Mouse (Mus musculus) right cerebral cortex, postnatal 10 days (tissue): Measurements from ENCODE around the gene Brd3os.

Experiments used
- DNase-seq, 2 experiments: peaks; one replicate each; pipeline ENCODE4 v3.0.0; 2021; ENCODE audit warnings: low spot score in 2 of 2

The Brd3os gene

DNA sequence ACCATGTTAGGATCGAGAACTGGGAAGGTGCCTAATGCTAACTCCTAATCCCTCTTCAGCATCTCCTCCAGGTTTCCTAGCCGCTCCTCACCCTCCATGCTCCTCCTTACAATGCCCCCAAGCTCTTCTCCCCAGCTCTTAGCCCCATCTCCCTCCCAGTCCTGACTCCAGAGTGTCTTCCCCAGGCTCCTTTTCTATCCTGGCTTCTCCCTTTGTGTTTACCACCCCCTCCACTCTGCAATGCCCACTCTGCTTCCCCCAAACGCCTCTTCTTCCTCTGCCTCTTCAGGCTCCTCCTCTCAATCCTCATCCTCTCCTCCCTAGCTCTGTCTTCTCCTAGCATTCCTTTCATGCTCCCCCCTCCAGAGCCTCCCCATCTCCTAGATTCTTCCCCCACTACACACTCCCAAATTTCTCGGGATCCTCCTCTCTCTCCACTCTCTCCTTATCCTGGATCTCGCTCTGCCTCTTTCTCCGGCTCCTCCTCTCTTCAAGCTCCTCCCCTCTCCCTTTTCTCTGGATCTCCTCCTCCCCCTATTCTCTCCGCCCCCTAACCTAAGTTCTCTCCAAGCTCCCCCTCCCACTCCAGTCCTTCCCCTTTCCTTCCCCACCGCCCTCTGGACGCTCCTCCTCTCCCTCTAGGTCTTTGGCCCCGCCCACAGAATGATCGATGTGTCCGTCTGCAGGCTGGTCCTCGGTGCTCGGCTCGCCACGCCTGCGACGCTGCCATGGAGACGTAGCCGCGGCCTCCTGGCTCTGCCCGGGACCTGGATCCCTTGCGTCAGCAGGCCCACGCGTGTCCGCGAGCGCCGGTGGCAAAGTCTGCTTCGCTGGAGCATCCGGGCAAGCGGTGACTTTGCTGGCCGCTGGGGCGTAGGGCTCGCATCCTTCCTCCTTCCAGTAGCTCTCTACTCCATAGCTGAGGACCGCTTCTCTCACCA lies at the start of gene Brd3os:
Gene Brd3os (plus strand): TSS at position 558 of the 941 bp plus-strand sequence.
- peak; percentile 98 for DNase-seq

DNA sequence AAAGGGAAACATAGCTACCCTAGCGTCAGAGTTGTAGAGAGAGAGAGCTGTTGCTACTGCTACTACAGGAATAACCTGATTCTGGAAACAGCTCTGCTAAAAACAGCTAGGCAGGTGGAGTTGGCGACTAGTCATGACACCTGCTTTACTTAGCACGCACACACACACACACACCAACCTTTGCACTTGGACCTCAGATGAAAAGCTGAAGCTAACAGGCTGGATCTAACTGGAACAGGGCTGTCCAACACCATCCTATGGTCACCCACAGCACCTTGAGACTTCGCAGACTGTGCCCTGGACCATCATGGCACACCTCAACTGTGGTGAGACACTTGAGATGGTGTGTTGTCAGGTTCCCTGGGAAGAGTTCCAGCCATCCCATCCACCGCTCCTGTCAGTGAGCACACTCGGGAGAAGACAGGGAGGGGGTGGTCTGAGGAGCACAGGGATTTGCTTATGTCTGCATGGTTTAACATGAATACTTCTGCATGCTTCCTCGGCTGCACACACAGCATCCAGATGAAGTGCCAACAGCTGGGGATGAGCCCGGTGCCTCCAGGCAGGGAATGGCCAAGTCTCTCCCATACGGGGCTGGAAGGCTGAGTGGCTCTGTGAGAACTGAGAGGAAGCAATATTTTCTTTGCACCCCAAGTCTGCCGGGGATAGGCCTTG lies 47.8 kb upstream of the Brd3os start:
- DNase-seq: peak in 1 of 2 experiments; percentile 41

DNA sequence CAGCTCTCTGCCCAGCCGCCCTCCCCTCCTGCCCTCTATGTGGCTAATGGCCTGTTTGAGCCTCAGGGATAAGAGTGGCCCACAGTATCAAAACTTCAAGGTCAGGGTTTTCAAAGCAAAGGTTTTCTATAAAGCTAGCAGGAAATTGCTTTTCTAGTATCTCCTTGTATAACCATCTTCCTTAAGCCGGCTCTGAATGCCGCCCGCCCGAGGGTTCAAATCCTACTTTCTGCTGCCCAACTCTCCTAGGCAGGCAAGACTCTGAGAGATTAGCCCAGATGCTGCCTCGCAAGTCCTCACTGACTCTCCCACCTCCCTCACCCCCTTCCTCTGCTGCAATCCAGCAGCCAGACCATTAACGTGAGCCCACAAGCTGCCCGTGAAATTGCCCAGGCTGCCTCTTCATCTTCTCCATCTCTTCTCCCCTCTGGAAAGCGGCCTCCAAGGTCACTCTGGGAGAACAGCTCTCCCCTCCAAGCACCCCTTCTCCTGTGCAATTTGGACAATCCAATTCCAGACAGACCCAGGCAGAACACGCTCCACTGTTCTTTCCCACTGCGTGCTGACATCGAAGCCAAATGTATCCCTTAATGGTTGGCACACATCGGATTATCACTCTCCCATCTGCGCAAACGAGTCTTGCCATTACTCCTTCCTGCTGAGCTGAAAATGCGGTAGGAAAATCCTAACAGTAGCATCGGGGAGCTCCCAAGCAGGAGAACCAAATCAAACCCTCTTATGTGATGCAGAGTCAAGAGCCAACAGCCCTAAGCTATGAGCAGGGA lies 45.3 kb upstream of the Brd3os start:
- no peak for DNase-seq

DNA sequence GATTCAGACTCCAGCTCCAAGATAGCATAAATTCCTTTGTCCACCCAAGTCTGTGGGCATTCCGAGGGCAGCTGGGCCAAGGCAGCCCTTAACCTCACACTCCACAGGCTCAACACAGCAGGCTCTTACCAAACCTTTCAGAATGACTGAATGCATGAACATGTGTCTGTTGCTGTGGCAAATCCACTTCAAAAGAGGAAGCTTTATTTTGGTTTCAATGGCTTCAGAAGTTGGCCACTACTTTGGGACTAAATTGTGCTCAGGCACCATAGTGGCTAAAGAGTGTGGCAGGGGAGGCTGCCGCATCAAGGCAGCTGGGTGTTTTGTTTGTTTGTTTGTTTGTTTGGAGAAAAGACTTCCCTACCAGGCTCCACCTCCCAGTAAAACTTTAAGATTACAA lies 42.0 kb upstream of the Brd3os start:
- no peak for DNase-seq

DNA sequence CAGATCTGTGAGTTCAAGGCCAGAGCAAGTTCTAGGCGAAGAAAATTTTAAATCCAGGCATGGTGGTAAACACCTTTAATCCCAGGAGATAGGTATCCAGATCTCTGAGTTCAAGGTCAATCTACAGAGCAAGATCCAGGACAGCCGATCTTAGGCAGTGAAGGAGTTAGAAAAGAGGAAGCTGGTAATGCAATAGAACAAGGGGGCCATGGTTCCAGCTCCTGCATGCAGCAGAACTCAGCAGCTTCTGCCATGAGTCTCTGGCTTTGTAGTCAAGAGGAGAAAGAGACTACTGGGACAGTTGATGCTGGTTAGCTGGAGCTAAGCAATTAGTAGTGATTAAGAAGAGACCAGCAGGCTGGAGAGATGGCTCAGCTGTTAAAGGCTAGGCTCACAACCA lies 40.6 kb upstream of the Brd3os start:
- DNase-seq: no peak

DNA sequence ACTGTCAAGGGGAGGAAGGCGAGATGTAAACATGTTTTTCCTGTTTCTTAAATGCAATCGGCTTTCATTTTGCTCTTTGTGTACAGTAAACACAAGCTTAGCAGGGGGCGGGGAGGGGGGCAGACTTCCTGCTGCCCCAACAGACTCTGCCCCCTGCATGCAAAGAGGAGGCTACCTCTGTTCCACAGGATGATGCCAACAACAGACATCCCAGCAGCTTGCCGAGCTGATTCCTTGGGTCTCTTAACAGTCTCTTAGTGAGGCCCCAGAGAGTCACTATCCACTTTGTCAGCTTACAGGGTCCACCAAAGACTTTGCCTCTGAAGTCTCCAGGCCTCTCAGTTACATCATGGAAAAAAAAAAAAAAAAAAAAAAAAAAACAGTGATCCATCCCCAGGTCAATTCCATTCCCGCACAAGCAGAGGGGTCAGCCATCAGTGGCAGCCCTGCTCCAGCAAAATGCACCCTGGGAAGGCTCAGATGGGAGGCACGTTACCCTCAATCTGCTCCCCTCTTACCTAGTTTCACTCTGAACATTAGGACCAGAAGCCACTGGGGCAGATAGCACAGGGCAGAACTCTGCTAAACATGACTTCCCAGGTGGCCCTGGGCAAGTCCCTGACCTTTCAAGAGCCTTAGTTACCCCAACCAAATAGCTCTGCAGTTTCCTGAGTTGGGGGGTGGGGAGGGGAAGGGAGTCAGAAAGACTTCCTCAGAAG lies 37.6 kb upstream of the Brd3os start:
- DNase-seq: no peak

DNA sequence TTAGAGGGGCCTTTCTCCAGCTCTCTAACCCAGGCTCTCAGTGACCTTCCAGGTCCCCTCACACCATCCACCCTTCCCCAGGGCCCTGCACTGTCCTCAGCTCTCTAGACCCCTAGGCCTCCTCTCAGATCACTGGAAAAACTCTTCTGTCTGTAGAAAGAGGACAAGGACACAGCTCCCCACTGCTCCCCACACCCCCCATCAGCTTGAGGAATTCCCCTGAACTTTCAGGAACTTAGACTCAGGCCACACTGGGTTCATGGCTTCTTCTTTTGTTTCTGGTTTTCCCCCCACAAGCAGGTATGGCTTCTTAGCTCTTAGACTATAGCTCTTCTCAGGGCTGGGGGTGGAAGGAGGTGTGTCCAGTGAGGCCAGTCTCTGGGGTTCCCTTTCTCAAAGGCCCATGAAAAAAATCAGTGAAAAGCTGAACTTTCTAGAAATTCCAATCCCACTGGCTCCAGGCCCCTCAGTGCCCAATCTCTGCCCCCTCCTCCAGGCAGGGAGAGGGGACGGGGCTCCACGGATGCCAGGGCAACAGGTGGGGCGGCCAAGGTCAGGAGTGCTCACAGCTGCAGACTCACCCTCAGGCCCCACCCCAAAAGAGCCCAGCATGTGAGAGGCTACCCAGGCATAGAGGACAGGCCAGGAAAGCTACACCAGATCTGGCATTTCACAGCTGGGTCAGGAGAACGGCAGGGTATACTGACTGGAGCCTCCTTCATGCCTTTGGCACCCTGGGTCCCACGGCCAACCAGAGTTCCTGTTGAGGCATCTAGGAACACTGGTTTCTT lies 36.8 kb upstream of the Brd3os start:
- no peak for DNase-seq

DNA sequence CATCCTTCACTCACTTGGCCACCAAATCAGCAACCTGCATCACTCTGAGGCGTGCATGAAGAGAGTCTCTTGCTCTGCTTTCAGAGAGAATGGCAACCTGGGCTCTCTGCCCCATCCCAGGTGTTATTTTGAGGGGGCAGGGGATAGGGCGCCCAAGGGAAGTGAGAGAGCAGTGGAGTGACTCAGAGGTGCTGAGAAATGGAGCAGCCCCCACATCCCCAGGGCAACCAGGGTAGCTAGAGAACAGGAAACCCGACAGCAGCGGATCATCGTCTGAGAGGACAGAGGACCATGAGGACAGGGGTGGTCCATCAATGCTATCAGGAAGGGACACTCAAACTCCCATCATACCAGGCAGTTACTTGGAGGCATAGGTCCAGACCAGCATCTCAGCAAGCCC lies 35.2 kb upstream of the Brd3os start:
- DNase-seq: no peak

DNA sequence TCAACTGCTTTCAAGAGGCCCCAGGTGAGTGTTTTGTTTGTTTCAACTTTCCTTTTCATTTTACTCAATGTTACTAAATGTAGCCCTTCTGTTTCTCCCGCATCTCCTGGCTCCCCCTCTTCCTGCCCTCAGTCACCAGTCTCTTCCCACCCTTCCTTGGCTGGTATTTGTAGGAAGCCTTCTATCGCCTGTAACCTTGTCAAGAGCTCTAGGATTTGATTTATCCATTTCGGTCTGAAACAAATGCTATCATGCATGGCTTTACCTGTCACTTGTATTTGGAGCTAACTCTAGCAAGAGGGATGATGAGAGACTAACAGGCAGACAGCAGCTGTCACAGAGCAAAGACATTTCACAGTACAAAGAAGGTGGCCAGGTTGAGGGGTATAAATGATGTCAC lies 33.9 kb upstream of the Brd3os start:
- no peak for DNase-seq

DNA sequence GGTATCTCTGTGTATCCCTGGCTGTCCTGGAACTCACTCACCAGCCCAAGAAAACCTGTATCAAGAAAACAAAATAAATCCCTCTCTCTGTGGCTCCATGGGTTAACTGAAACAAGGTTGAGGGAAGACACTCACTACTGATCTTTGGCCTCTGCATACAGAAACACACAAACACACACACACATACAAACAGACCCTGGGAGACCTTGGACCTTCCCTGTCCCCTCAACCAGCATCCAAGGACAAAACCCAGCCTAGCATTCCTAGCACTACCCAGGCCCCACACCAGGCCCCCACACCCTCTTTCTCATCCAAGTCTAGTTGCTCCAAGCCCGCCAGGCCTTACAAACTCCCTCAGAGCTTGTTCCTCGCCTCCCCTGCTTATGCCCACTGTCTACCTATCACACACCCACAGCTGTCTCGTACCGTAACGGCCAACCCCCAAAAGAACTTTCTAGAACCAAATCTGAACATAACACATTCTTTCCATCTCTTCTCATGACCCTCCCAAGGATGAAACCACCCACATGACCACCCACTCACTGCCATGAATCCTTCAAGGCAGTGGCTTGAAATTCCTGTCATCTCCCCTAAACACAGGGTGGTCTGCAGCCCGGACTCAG lies 31.5 kb upstream of the Brd3os start:
- no peak for DNase-seq

DNA sequence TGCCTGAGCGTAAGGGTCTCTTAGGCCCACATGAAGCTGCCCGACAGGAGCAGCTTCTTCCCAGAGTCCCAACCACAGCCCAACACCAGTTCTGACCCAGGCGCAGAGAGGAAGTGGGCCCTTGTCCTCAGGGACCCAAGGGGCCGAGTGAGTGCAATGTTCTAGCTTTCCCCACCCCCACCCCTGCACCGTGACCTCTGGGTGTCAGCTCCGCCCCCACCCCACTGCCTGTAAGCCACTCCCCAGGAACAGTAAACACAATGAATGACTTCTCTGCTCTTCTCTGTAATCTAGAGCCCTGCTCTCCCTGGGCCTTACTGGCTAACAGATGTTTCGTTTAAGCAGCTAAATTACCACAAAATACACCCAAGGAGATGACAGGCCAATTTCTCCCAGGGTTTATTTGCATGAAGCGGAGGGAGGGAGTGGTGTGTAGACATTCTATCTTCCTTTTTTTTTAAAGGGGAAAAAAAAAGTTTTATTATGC lies 30.4 kb upstream of the Brd3os start:
- DNase-seq: no peak

DNA sequence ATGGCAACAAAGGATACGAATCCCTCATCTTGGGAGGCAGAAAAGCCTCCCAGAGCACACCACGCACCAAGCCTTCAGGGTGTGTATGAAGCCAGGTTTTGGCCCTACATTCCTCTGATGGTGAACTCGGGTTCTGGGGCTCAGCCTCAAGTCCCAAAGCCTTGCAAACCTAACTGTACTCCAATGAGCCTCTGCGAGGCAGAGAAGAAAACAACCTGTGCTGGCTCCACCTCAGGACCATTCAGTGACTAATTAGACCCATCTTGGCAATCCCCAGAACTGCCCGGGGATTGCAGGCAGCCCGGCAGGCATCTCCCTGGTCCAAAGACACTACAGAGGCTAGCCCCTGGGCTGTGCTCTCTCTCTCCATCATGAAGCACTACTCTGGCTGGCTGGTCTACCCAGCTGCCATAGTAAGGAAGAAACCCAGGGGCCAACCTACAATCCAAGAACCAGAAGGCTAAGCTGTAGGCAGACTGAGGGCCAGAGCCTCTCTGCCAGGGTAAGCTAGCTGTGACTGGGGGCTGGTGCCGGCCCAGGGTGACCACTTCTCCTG lies 29.8 kb upstream of the Brd3os start:
- DNase-seq: no peak

DNA sequence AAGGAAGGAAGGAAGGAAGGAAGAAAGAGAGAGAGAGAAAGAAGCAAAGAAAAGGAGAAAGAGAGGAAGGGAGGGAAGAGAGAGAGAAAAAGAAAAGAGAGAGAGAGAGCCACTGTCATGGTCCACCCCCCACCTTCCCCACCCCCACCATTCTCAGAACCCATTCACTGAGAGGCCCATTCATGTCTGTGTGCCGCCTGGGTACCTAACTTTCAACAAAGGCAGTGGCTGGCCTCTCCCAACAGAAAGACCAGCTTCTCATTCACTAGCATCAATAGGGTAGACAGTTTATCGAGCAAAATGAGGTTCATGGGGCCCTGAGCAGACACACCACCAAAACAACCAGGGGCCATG lies 28.6 kb upstream of the Brd3os start:
- DNase-seq: no peak

DNA sequence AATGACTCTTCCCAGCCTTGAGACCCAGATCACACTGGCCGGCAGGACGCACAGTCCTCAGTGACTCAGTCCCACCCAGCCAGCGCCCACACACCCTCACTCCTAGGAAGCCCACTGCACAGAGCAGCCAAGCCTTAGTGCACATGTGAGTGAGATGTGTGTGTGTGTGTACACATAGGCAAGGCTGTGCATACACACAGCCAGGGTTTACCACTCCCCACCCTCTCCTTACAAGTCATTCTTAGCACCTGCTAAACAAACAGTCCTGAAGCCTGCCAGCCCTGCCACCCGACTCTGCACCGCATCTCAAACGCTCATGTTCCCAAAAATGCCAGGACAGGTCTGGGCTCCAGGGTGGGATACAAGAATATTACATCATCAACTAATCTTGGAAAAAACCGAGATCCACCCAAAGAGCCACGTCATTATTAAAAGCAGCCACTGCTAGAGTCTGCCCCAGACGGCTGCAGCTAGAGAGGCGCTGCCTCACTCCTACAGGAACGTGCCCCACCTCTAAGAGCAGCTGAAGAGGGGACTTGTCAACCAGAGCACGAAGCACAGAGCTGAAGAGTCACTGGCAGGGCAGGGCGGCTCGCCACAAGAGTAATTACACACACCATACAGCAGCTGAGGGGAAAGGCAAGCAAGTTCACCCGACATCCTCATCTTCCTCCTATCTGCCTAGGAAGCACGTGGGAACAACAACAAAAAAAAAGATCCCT lies 28.0 kb upstream of the Brd3os start:
- peak; percentile 55 to 64 for DNase-seq

DNA sequence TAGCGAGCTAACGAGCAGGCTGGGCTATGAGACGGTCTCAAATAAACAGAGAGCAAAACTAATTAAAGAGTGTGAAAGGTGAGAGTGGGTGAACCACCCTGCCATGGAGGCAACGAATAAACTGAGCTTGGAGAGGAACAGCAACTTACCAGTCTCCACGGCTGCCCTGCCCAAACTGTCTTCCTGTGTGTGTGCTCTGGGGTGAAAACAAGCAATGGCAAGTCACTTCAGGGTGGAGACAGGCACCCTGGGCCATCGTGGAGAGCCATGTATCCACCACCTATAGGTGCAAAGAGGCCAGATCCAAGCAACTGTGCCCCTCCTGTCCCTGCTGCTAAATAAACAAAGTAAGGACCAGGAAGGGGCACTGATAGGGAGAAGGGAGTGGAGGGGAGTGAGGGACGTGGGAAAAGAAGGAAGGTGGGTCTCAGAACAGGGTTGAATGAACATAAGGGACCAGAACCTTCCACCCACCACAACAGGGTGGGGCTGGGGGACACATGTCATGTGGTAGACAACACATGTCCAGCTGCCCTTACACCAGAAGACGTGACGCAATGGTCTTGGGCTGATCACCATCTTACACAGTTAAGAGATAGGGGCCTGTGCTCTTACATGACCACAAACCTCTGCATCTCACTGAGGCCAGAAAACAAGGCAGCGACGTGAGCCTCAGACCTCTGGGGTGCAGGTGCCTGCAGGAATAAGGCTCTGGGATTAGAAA lies 26.9 kb upstream of the Brd3os start:
- no peak for DNase-seq

DNA sequence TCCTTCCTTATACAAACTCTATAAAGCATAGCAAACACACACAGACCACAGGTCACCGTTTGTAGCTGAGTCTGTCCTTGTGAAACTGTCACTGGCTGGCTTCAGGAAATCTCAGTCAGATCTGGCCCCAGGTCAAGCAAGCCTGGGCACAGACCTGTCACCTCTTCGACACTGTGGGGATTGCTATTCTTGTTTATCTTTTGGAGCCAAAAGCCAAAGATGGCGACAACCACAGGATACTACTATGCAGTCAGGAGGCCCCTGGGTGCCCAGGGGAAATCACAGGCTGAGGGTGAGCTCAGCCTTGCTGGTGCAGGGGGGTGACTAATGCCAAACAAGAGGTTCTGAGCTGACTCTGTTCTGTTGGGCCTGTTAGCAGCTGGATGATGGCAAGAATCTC lies 25.7 kb upstream of the Brd3os start:
- no peak for DNase-seq

DNA sequence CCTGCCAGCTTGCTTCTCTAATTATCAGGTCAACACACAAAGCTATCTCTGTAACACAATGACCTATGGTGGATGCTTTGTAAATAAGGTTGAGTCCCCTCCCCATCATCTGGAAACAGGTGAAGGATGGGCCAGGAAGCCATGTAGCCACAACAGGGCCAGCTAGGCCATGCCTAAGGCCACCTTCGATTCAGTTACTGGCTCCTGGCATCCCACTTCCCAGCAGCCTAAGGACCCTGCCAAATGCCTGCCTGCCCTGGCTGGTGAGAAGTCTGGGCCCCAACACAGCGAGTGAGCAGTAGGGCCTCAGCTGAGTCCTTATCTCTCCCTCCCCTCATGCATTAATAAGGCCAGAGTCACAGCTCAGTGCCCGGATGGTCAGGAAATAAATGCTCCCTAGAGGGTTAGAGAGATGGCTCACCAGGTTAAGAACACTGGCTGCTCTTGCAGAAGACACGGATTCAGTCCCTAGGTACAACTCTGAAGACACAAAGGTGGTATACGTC lies 24.4 kb upstream of the Brd3os start:
- no peak for DNase-seq

DNA sequence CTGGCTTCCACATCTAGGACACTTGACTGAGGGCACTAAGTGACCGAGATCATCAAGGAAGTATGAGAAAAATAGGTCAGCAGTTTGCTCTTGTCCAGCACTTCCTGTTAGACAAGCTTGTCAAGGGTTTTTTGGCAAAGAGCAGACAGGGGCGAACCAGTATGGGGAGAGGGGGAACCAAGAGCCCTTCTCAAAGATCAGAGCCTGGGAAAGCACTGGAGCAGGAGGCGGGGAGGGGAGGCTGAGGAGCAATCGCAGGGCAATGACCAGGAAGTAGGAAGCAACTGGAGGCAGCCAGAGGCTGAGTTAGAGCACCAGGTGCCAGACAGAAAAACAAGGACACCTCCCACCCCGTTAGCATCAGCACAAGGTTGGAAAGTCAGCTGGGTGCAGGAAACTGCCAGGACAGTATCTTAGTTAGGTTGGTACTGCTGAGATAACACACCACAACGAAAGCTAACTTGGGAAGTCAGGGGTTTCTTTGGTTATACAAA lies 23.5 kb upstream of the Brd3os start:
- no peak for DNase-seq
